Mouse (Mus musculus) embryonic facial prominence, embryonic 14.5 days (tissue): ENCODE measurements around the gene Btbd35f14. TPM values are rescaled to one million over a fixed set of nuclear protein-coding genes. Genes with fewer than 3 reads are reported as not detected.
"Not testable (repeated sequence)": the region's sequence is repeated elsewhere in the genome, so short reads cannot be mapped to it uniquely, and the experiment has no call there.

Experiments
- ATAC-seq: fragments of 200-750 bp; cut with Nextera tagmentation; 2 replicates; pipeline ENCODE4 v1.8.0; 2017; ENCODE audit warnings: low read depth, moderate number of reproducible peaks, moderate TSS enrichment
- DNase-seq: peaks from one replicate; pipeline ENCODE4 v3.0.0-alpha.2; 2015; ENCODE audit warnings: low spot score
- H3K27ac ChIP-seq: fragments of 300-500 bp; sonication (generic); replicated peaks from 2 replicates; pipeline ENCODE4 v1.5.1; 2014; ENCODE audit warnings: low read depth, mild to moderate bottlenecking, low read length, moderate library complexity
- H3K27me3 ChIP-seq: fragments of 300-500 bp; sonication (generic); replicated peaks from 2 replicates; pipeline ENCODE4 v1.6.1; 2014; ENCODE audit warnings: low read length; ENCODE audit not compliant: control insufficient read depth, insufficient read depth
- H3K36me3 ChIP-seq: fragments of 300-500 bp; sonication (generic); 2 replicates; pipeline ENCODE4 v1.6.1; 2014; ENCODE audit warnings: low read length, mixed read lengths; ENCODE audit not compliant: control insufficient read depth, insufficient read depth
- H3K4me1 ChIP-seq: fragments of 300-500 bp; sonication (generic); 2 replicates; pipeline ENCODE4 v1.6.1; 2014; ENCODE audit warnings: antibody characterized with exemption, low read length; ENCODE audit not compliant: control insufficient read depth, insufficient read depth
- H3K4me2 ChIP-seq: fragments of 300-500 bp; sonication (generic); 2 replicates; pipeline ENCODE4 v1.6.1; 2014; ENCODE audit warnings: low read depth, mild to moderate bottlenecking, low read length, moderate library complexity, mixed read lengths
- H3K4me3 ChIP-seq: fragments of 300-500 bp; sonication (generic); 2 replicates; pipeline ENCODE4 v1.5.1; 2014; ENCODE audit warnings: low read depth, mild to moderate bottlenecking, low read length
- H3K9ac ChIP-seq: fragments of 300-500 bp; sonication (generic); 2 replicates; pipeline ENCODE4 v1.6.1; 2014; ENCODE audit warnings: low read depth, mild to moderate bottlenecking, low read length, moderate library complexity, mixed read lengths
- H3K9me3 ChIP-seq: fragments of 300-500 bp; sonication (generic); 2 replicates; pipeline ENCODE4 v1.6.1; 2016; ENCODE audit warnings: low read length; ENCODE audit not compliant: control insufficient read depth
- WGBS: fragments of 180-500 bp; shearing (Covaris S2); extraction: QIAGEN DNeasy Blood & Tissue Kit; methylation state at CpG from one replicate; pipeline ENCODE4 v1.1.7; 2014; 5-methylcytosine and 5-hydroxymethylcytosine counted together
- polyA plus RNA-seq: library from polyadenylated mRNA; unstranded; fragments of >200 nt; fragmentation: Nextera tagmentation; extraction: Ambion mirVana; gene quantifications from 2 replicates; pipeline ENCODE4 v1.2.1, GENCODE M21; 2014

Btbd35f14 gene
- not detected in 2 replicates for polyA plus RNA-seq

- H3K27ac ChIP-seq, H3K9me3 ChIP-seq, DNase-seq, H3K27me3 ChIP-seq, H3K9ac ChIP-seq, H3K36me3 ChIP-seq, H3K4me1 ChIP-seq, H3K4me2 ChIP-seq, ATAC-seq, H3K4me3 ChIP-seq: not testable (repeated sequence)
- WGBS, result no CpG with 5 or more reads among the region's 3 CpGs
Measured at GRCm38 (mm10) chrX:33702249-33702648, at the start of gene Btbd35f14. Gene Btbd35f14 (minus strand): TSS chrX:33702349.

- not testable (repeated sequence) for H3K4me1 ChIP-seq, ATAC-seq, H3K9ac ChIP-seq, H3K4me2 ChIP-seq, H3K27me3 ChIP-seq, H3K27ac ChIP-seq, H3K9me3 ChIP-seq, H3K4me3 ChIP-seq, DNase-seq, H3K36me3 ChIP-seq
- WGBS, result 68% methylated on average over 2 of the region's 3 CpGs
Measured at GRCm38 (mm10) chrX:33656872-33657271, 45.3 kb downstream of the Btbd35f14 start, which contains the start of gene Btbd35f13. Gene Btbd35f13 (plus strand): TSS chrX:33657172.

Other genes starting within 250 kb of the Btbd35f14 start
- gene Btbd35f15, start 125.0 kb downstream of the Btbd35f14 start, polyA plus RNA-seq, result not detected in 2 replicates
- gene Btbd35f13, start 45.2 kb downstream of the Btbd35f14 start, polyA plus RNA-seq, result not detected in 2 replicates